Comparison of ENCODE assay signal across 7 mouse cellular contexts in the genomic region with DNA sequence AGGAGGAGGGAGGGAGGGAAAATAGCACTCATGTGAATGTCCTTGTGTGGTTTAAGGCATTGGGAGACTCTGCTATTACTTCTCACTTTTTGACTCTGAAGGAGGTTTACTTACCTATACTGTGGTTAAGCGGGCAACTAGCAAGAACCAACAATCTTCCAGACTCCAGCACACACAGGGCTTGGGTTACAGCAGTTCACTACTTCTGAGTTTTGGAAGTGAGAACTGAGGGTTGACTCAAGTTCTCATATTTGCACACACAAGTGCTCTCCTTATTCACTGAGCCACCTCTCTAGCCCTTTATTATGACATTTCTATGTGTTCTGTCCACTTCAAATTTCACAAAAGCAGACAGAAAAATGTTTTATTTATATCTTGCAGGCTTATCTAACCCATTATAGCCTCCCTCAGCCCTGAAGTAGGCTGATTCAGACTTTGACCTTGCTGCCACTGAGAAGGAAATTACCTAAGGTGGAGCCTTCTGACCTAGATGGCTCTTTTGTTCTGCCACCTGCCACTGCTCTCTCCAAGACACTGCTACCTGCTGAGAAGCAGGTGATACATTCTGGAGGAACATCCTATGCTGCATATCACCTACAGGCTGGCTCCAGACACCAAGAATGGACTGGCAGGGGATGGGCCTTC. TPM values are rescaled to one million over a fixed set of nuclear protein-coding genes. Genes with fewer than 3 reads are reported as not detected.
DNase-seq lines count a peak whose midpoint lies in the region; ATAC-seq and TF ChIP-seq lines count a peak whose summit lies in the region.
"Not testable (repeated sequence)": the region's sequence is repeated elsewhere in the genome, so short reads cannot be mapped to it uniquely, and the experiment has no call there.

No protein-coding gene starts in this region.

- H3K9me3 ChIP-seq in lung, embryonic 15.5 days; stomach, embryonic 15.5 days: not testable (repeated sequence)

- H3K36me3 ChIP-seq in kidney, adult 2 months (ENCODE audit: control insufficient read depth, insufficient read depth, low read length); lung, embryonic 15.5 days; stomach, embryonic 15.5 days: not testable (repeated sequence)
- H3K36me3 ChIP-seq in macrophage (ENCODE audit: inconsistent target), result peaks cover 18% of the 10 kb centered on the region; the same call in 1 of the 2 replicates

- peak overlapping the region; percentile 16; the same call in 1 of the 2 replicates for H3K27ac ChIP-seq in kidney, adult 2 months (ENCODE audit: insufficient read depth, low read depth, low read length)
- H3K27ac ChIP-seq in lung, embryonic 15.5 days, result peak overlapping the region; percentile 84
- peak overlapping the region; percentile 41 for H3K27ac ChIP-seq in macrophage
- H3K27ac ChIP-seq in stomach, embryonic 15.5 days, result peak overlapping the region; percentile 63; the same call in 1 of the 2 replicates

- TF ChIP-seq CTCF in kidney, adult 2 months (conservative IDR thresholded peaks at IDR 0.05; ENCODE audit: insufficient read depth, insufficient read length, low read depth, low read length), result not testable (repeated sequence)

- peak; percentile 20 for DNase-seq in A20 (ENCODE audit: low read depth, low spot score)
- DNase-seq in adrenal gland, adult 2 months, result peak; percentile 3
- DNase-seq in induced T-regulatory cell, adult 2 months (ENCODE audit: low read depth), result peak; percentile 18
- DNase-seq in kidney, adult 2 months, result not testable (repeated sequence)

- WGBS in kidney, adult 2 months, result 91% methylated on average over 1 of the region's 1 CpGs
- WGBS in lung, embryonic 15.5 days, result 43% methylated on average over 1 of the region's 1 CpGs
- 50% methylated on average over 1 of the region's 1 CpGs for WGBS in macrophage (ENCODE audit: missing documents)
- WGBS in stomach, embryonic 15.5 days, result 68% methylated on average over 1 of the region's 1 CpGs

- not testable (repeated sequence) for H3K27me3 ChIP-seq in kidney, adult 2 months (replicated peaks; ENCODE audit: control insufficient read depth, insufficient read depth, low read length); lung, embryonic 15.5 days; stomach, embryonic 15.5 days (replicated peaks)

- ATAC-seq in lung, embryonic 15.5 days (ENCODE audit: borderline replicate concordance, extremely low read depth, low FRiP score, low TSS enrichment), result peak; percentile 66; the same call in 1 of the 2 replicates
- ATAC-seq in stomach, embryonic 15.5 days (ENCODE audit: insufficient read depth, low FRiP score, low read depth), result 0 out of 2 replicates have a peak, but pooled peaks have one; percentile 32

- not testable (repeated sequence) for H3K4me3 ChIP-seq in kidney, adult 2 months (ENCODE audit: insufficient read depth, low read depth, low read length); lung, embryonic 15.5 days; stomach, embryonic 15.5 days (replicated peaks)
- peak overlapping the region; percentile 49 for H3K4me3 ChIP-seq in macrophage (ENCODE audit: inconsistent target)

- not testable (repeated sequence) for H3K9ac ChIP-seq in lung, embryonic 15.5 days; stomach, embryonic 15.5 days

- peak overlapping the region; percentile 26; the same call in 1 of the 2 replicates for H3K4me2 ChIP-seq in lung, embryonic 15.5 days
- peak overlapping the region; percentile 27; the same call in 1 of the 2 replicates for H3K4me2 ChIP-seq in stomach, embryonic 15.5 days

- not testable (repeated sequence) for H3K4me1 ChIP-seq in kidney, adult 2 months (ENCODE audit: control insufficient read depth, insufficient read depth, low read length); lung, embryonic 15.5 days; stomach, embryonic 15.5 days

- not testable (repeated sequence) for TF ChIP-seq POLR2A in kidney, adult 2 months (IDR thresholded peaks at IDR 0.05; ENCODE audit: low read depth, low read length)

- H3K79me2 ChIP-seq in macrophage (ENCODE audit: inconsistent target), result peaks cover 53% of the 10 kb centered on the region

RNA-seq across cellular contexts. Expression of a gene that starts 55.6 kb away (rescaled TPM):
- 1 to 10 TPM; 8.4 to 8.9 TPM for total RNA-seq in adrenal gland, adult 2 months (2021)
- polyA plus RNA-seq in adrenal gland, adult 2 months (2012; rRNA removed), result 0.04 and 0.17 TPM in 2 replicates
- polyA plus RNA-seq in kidney, adult 2 months (2012; rRNA removed), result 8.5 and 12.6 TPM in 2 replicates
- polyA plus RNA-seq in lung, embryonic 15.5 days (2015; fragmentation: Nextera tagmentation; extraction: Ambion mirVana), result 6.2 and 6.7 TPM in 2 replicates
- 100 to 1,000 TPM; 161 to 866 (median 437) TPM for total RNA-seq in macrophage (2018; cell fraction: chromatin; rRNA removed)
- total RNA-seq in macrophage (2018; cell fraction: cytosol; rRNA removed), result 100 to 1,000 TPM in 14 of 26 experiments, 10 to 100 TPM in 12; 75.7 to 277 (median 176) TPM
- total RNA-seq in macrophage (2018; cell fraction: nucleus; rRNA removed), result 100 to 1,000 TPM; 134 to 758 (median 523) TPM
- polyA plus RNA-seq in macrophage (2018), result 57.6 to 104 TPM (median 80.6 TPM) in 3 replicates
- 10.2 and 11.5 TPM in 2 replicates for polyA plus RNA-seq in stomach, embryonic 15.5 days (2015; fragmentation: Nextera tagmentation; extraction: Ambion mirVana)

Comparison
In these comparisons a context has a peak if more than half of its experiments do, and no peak if none do; other contexts are left out.
1. H3K27ac ChIP-seq: peak in every context shown above with its lines; median percentile 84 in lung, embryonic 15.5 days; 63 in stomach, embryonic 15.5 days; 41 in macrophage; 16 in kidney, adult 2 months.